Mouse (Mus musculus) CH12.LX (cell line): ENCODE measurements around the gene Wdr5.

Source experiments
- CHD1 ChIP-seq: IDR thresholded peaks from 2 replicates; pipeline ENCODE4 v1.6.1; 2012; ENCODE audit warnings: low read depth, low read length, improper control_type of control experiment, inconsistent platforms
- CTCF ChIP-seq, 2 experiments: IDR thresholded peaks in 1 of 2; conservative IDR thresholded peaks in 1 of 2; 2 replicates each; pipeline ENCODE4 v1.5.1; 2011 to 2012; ENCODE audit warnings: low read depth in 2 of 2, low read length in 2 of 2, improper control_type of control experiment in 1 of 2, inconsistent platforms in 1 of 2, mild to moderate bottlenecking in 1 of 2, moderate library complexity in 1 of 2
- ELF1 ChIP-seq: IDR thresholded peaks from 2 replicates; pipeline ENCODE4 v1.6.1; 2014; ENCODE audit warnings: low read depth, mild to moderate bottlenecking, inconsistent platforms, low read length, improper control_type of control experiment
- EP300 ChIP-seq: IDR thresholded peaks from 2 replicates; pipeline ENCODE4 v1.6.1; 2011; ENCODE audit warnings: low read length, improper control_type of control experiment
- MAX ChIP-seq: IDR thresholded peaks from 2 replicates; pipeline ENCODE4 v1.6.1; 2011; ENCODE audit warnings: low read length, improper control_type of control experiment
- MYC ChIP-seq: IDR thresholded peaks from 2 replicates; pipeline ENCODE4 v1.6.1; 2011; ENCODE audit warnings: low read depth, mild to moderate bottlenecking, improper control_type of control experiment, low read length
- POLR2A ChIP-seq: IDR thresholded peaks from 2 replicates; pipeline ENCODE4 v1.6.1; 2011; ENCODE audit warnings: low read depth, mild to moderate bottlenecking, improper control_type of control experiment, low read length

DNA sequence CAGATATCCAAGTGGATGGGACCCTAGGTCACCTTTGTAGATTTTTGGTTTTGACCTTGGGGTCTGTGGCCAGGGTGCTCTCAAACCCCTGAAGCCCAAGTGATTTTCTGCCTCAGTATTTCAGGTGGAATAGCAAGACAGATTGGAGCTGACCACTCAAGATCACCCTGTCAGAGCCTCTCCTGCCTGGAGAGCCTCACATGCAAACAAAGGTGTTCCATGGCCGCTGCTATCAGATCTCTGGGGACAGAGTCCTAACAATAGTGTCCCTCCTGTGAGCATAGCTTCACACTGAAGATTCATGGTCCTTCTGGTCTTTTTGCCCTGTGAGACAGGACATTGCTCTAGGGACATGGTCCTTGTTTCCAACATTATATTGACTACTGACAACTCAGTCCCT is 46.2 kb downstream of the Wdr5 start:
- TF ChIP-seq CTCF (conservative IDR thresholded peaks at IDR 0.05 in 1 of 2, IDR thresholded peaks at IDR 0.05 in 1 of 2; ENCODE audit: low read depth in 2 of 2, low read length in 2 of 2) (no peak), POLR2A (no peak), MYC (no peak), ELF1 (no peak), CHD1 (no peak), EP300 (no peak), MAX (no peak)
